Mouse (Mus musculus) urinary bladder, postnatal 36 days (tissue): ENCODE results near the gene Rbm39.
"Not testable (repeated sequence)": the region's sequence is repeated elsewhere in the genome, so short reads cannot be mapped to it uniquely, and the experiment has no call there.

Experiments used
- DNase-seq, 2 experiments: peaks; one replicate each; pipeline ENCODE4 v3.0.0; 2022; ENCODE audit warnings: low spot score in 2 of 2, mixed read lengths in 1 of 2

Rbm39 gene

DNA sequence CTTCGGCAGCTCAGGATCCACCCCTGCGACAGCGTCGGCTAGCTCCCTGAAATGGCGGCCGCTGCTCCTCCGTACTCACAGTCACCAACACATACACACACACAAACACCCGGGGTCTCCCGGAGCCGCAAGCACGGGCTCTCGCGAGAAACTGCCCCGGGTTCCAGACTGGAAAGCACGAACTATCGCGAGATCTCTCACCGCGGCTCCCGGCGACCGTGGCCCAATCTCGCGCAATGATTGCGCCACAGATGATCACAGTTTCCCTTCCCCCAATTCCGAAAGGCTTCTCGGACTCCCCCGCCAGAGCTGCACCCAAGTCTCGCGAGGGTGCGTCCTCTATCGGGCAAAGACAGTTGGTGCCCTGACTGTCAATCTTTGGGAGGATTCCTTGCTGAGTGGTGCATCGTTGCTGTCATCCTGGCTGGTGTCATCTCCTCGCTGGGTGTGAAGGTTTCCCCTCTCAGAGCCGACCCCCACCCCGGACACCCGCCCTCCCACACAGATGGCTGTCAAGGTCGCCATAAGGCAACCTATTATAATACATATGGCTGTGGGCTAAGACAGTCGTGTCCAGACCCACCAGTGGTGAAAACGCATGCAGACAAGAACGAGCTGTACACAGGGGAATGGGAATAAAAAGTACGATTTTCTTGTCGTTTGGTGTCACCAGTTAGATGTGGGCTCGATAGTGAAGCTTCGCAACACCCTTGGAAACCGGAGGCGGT, at the start of gene Rbm39:
Gene Rbm39 (minus strand): TSS at position 145 of the 728 bp plus-strand sequence.
- DNase-seq = peak; percentile 100

DNA sequence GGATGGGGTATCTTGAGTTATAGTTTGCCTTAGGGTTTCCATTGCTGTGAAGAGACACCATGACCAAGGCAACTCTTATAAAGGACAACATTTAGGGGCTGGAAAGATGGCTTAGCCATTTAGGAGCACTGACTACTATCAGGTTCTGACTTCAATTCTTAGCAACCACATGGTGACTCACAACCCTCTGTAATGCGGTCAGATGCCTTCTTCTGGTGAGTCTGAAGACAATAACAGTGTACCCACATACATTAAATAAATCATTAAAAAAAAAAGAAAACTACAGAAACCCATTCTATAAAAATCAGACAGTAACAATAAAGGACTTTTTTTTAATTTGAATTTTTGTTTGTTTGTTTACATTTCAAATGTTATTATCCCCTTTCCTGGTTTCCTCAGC, 49.1 kb upstream of the Rbm39 start:
- no peak for DNase-seq

- DNase-seq = no peak
Measured at GRCm38 (mm10) chr2:156227689-156228088, 47.7 kb upstream of the Rbm39 start.

- no peak for DNase-seq
Measured at GRCm38 (mm10) chr2:156224043-156224442, 44.0 kb upstream of the Rbm39 start.

GRCm38 (mm10) chr2:156222100-156222499, 42.1 kb upstream of the Rbm39 start:
- DNase-seq = no peak

- no peak for DNase-seq
Measured at GRCm38 (mm10) chr2:156217786-156218185, 37.7 kb upstream of the Rbm39 start.

DNA sequence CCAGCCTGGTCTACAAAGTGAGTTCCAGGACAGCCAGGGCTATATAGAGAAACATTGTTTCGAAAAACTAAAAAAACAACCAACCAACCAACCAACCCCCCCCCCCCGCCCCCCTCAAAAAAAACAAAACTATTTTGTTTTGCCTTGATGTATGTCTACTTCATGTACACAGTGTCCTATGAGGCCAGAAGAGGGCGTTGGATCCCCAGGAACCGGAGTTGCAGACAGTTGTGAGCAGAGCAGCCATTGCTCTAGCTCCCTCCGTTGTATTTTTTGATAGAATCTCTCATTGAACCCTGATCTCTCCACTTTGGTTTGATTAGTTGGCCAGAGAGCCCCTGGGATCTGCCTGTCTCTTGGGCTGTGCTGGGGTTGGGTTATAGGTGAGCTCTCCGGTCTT, 23.9 kb upstream of the Rbm39 start:
- DNase-seq = no peak

- peak; percentile 13 to 63 for DNase-seq
Measured at GRCm38 (mm10) chr2:156202848-156203437, 22.9 kb upstream of the Rbm39 start.

DNA sequence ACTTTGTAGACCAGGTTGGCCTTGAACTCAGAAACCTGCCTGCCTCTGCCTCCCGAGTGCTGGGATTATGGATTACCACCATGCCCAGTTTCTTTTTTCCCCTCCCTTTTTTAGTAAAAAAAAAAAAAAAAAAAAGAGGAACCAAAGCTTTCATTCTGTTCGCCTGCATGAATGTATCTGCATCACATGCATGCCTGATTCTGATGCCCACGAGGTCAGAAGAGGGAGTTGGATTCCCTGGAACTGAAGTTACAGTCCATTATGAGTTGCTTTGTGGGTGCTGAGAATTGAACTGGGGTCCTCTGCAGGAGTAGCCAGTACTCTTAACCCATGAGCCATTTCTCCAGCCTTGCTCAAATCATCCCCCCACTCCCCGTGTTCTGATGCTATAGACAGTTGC, 21.4 kb upstream of the Rbm39 start:
- no peak for DNase-seq

DNA sequence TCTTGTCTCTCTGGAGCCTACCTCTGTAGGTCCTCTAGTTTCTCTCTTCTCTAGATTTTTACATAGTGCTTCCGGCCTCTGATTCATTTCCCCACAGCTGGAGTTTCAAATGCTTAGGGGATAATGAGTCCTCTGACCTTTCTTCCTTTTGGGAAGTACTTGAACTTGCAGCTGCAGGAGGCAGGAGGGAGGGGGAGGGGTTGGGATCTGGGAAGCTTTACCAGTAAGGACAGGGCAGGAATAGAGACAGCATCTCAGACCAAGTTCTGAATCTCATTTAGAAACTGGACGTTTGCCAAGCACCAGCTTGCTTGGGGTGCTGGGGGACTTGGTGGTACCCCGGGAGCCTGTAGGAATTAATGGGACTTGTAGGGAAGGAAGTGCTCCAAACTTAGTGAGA, 19.9 kb upstream of the Rbm39 start:
- DNase-seq = no peak

- no peak for DNase-seq
Measured at GRCm38 (mm10) chr2:156197129-156197911, 17.3 kb upstream of the Rbm39 start.

GRCm38 (mm10) chr2:156196302-156197128, 16.5 kb upstream of the Rbm39 start, which contains the start of gene Phf20:
Gene Phf20, plus strand, starts transcription at chr2:156196466.
- peak; percentile 96 to 99 for DNase-seq

- DNase-seq = no peak
Measured at GRCm38 (mm10) chr2:156194571-156194970, 14.5 kb upstream of the Rbm39 start.

- no peak for DNase-seq
Measured at GRCm38 (mm10) chr2:156193066-156193862, 13.2 kb upstream of the Rbm39 start.

DNA sequence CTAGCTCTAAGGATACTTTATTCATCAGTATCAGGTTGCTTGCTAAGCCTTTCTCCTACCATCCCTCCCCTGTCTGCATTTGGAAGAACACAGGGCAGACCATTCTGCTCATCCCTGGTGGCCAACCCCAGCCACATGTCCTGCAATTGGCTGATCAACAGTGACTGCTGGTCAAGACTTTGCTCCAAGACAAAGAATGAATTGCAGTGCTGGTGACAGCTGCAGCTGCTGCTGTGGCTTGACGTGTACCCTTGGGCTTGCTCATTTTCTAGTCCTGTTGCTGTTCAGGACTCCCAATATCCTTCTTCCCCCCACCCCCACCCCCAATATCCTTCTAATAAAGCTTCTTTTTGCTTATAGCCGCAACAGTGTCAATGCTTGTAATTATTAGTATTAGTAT, 12.0 kb upstream of the Rbm39 start:
- DNase-seq = no peak

GRCm38 (mm10) chr2:156191540-156191939, 11.5 kb upstream of the Rbm39 start:
- DNase-seq = no peak

GRCm38 (mm10) chr2:156190004-156190896, 10.2 kb upstream of the Rbm39 start:
- DNase-seq = no peak

- not testable (repeated sequence) for DNase-seq
Measured at GRCm38 (mm10) chr2:156189241-156189640, 9.2 kb upstream of the Rbm39 start.

DNA sequence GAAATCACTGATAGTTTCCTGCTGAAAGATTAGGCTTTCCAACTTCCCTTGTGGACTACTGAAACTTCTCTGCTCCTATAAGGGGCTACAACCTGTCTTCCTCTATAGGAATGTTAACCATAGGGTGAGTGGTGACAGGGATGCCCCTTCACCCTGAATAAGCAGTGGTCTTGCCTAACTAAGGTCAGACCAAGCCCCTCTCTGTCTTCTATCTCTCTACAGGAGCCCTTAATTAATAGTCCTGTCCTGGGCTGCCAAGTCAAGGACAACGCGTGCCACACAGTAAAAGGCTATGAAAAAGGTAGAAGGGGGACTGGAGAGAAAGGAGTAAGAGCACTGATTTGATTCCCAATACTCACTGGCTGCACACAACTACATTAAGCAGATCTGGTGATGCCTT, 1.6 kb upstream of the Rbm39 start:
- DNase-seq = no peak
